Mouse (Mus musculus) hindbrain, embryonic 12.5 days (tissue): ENCODE results near the gene Smg8. TPM values are rescaled to one million over a fixed set of nuclear protein-coding genes. Genes with fewer than 3 reads are reported as not detected.
"Not testable (repeated sequence)": the region's sequence is repeated elsewhere in the genome, so short reads cannot be mapped to it uniquely, and the experiment has no call there.

ENCODE experiments used
- ATAC-seq: fragments of 200-750 bp; cut with Nextera tagmentation; 2 replicates; pipeline ENCODE4 v1.8.0; 2017; ENCODE audit warnings: moderate TSS enrichment; ENCODE audit not compliant: low FRiP score
- H3K27ac ChIP-seq: fragments of 300-500 bp; sonication (generic); 2 replicates; pipeline ENCODE4 v1.5.1; 2016; ENCODE audit warnings: mild to moderate bottlenecking
- H3K27me3 ChIP-seq: fragments of 300-500 bp; sonication (generic); 2 replicates; pipeline ENCODE4 v1.6.1; 2016; ENCODE audit warnings: mild to moderate bottlenecking
- H3K36me3 ChIP-seq: fragments of 300-500 bp; sonication (generic); 2 replicates; pipeline ENCODE4 v1.6.1; 2016; ENCODE audit warnings: mild to moderate bottlenecking
- H3K4me1 ChIP-seq: fragments of 300-500 bp; sonication (generic); 2 replicates; pipeline ENCODE4 v1.6.1; 2016
- H3K4me2 ChIP-seq: fragments of 300-500 bp; sonication (generic); replicated peaks from 2 replicates; pipeline ENCODE4 v1.6.1; 2016; ENCODE audit warnings: mild to moderate bottlenecking
- H3K4me3 ChIP-seq: fragments of 300-500 bp; sonication (generic); 2 replicates; pipeline ENCODE4 v1.5.1; 2016; ENCODE audit warnings: mild to moderate bottlenecking
- H3K9ac ChIP-seq: fragments of 300-500 bp; sonication (generic); 2 replicates; pipeline ENCODE4 v1.6.1; 2016; ENCODE audit warnings: mild to moderate bottlenecking, moderate library complexity
- H3K9me3 ChIP-seq: fragments of 300-500 bp; sonication (generic); replicated peaks from 2 replicates; pipeline ENCODE4 v1.6.1; 2016; ENCODE audit warnings: mild to moderate bottlenecking
- WGBS: fragments of 180-500 bp; shearing (Covaris S2); methylation state at CpG from one replicate; pipeline ENCODE4 v1.1.7; 2016; 5-methylcytosine and 5-hydroxymethylcytosine counted together
- polyA plus RNA-seq: library from polyadenylated mRNA; unstranded; fragments of >200 nt; fragmentation: Nextera tagmentation; extraction: Ambion mirVana; gene quantifications from 2 replicates; pipeline ENCODE4 v1.2.1, GENCODE M21; 2016

The Smg8 gene
- polyA plus RNA-seq, 1 experiment from 2014 or later = 24.2 TPM

DNA sequence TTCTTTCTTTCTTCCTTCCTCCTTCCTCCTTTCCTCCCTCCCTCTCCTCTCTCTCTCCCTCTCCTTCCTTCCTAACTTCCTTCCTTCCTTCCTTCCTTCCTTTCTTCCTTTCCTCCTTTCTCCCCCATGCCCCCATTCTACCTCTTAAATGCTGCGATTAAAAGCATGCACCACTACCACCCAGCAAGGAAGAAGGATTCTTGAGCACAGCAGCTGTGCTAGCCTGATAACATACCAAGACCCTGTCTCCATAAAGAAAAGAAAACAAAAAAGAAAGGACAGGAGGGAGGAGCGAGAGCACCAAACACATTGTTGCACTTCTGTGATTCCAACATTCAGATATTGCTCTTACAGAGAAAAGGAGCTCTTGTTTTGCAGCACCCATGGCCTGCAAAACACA, 568 bp upstream of the Smg8 start:
- no peak overlapping the region for H3K27ac ChIP-seq
- no peaks in the 10 kb centered on the region for H3K27me3 ChIP-seq
- peak overlapping the region; percentile 92; the same call in 1 of the 2 replicates for H3K9ac ChIP-seq
- H3K4me3 ChIP-seq = peak overlapping the region; percentile 94; the same call in 1 of the 2 replicates
- H3K36me3 ChIP-seq = peaks cover 44% of the 10 kb centered on the region
- 73% methylated on average over 2 of the region's 2 CpGs for WGBS
- H3K4me2 ChIP-seq = peak overlapping the region; percentile 94
- H3K9me3 ChIP-seq = no peaks in the 10 kb centered on the region
- peaks cover 26% of the 10 kb centered on the region for H3K4me1 ChIP-seq
- ATAC-seq = no peak

DNA sequence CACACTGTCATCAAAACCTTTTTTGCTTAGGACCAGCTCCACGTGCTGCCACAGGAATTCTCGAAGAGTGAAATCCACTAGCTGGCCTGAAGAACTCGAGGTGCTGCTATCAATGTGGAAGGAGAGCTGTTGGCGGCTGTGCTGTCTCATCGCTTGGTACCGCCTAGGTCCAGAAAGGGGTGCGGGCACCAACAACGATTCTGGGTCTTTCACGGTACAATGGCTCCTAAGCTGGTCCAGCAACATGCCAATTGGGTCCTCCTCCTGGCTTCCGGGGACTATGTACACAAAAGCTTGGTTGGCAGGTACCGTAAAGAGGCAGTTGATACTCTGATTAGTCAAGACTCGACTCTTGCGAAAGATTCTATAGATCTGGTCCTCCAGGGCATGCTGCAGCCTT, 1.1 kb downstream of the Smg8 start:
- H3K4me1 ChIP-seq = peaks cover 26% of the 10 kb centered on the region
- no peak overlapping the region for H3K27ac ChIP-seq
- no peak for ATAC-seq
- H3K36me3 ChIP-seq = peaks cover 44% of the 10 kb centered on the region
- peak overlapping the region; percentile 92; the same call in 1 of the 2 replicates for H3K9ac ChIP-seq
- 92% methylated on average over 13 of the region's 13 CpGs for WGBS
- peak overlapping the region; percentile 94 for H3K4me2 ChIP-seq
- H3K4me3 ChIP-seq = peak overlapping the region; percentile 94
- H3K9me3 ChIP-seq = no peaks in the 10 kb centered on the region
- H3K27me3 ChIP-seq = no peaks in the 10 kb centered on the region

DNA sequence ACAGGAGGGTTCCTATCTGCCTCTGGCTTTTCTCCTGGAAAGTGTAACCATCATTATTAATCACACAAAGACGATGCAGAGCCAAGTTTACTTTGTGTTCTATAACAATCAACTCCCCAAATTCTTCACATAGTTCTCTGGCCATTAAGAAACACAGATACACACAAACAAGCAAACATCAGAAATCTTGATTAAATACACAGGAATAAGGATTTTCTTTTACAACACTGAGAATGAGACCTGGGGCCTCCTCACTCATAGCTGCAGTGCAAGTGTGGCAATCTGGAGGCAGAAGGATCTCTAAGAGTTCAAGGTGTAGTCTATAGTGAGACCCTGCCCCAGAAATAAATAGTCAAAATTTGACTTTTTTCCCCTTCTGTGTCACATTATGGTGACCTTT, 2.9 kb downstream of the Smg8 start:
- no peak overlapping the region for H3K4me3 ChIP-seq
- no peak overlapping the region for H3K27ac ChIP-seq
- ATAC-seq = no peak
- no peak overlapping the region for H3K4me2 ChIP-seq
- H3K27me3 ChIP-seq = no peaks in the 10 kb centered on the region
- peaks cover 26% of the 10 kb centered on the region for H3K4me1 ChIP-seq
- peaks cover 49% of the 10 kb centered on the region for H3K36me3 ChIP-seq
- WGBS = 76% methylated on average over 1 of the region's 1 CpGs
- H3K9ac ChIP-seq = no peak overlapping the region
- no peaks in the 10 kb centered on the region for H3K9me3 ChIP-seq

DNA sequence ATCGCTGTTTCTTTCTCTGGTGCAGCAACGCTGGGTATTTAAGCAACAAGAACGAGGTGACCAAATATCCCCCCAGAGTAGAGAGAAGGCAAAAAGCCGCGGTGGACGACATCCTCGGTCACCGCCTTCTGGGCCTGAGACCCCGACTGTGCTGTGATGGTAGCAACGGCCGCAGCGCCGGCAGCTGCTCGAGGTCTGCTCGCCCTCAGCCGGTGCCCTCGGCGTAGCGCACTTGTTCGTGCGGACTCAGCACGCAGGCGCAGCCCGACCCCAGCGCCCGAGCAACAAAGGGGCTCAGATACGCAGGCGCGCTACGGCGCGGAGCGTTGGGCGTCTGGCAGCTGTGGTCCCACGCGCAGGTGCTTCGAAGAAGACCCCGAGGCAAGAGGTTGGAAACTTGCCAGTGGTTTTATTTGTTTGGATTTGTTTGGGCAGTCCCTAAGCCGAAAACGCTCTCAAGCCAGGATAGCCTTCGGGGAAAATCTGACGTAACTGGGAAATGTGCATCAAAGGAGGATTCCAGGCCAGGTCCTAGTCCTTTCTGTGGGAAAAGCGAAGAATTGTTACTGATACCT, 12.6 kb downstream of the Smg8 start, which contains the start of gene Gdpd1:
TSS of gene Gdpd1 (minus strand) at position 197 of the 575 bp plus-strand sequence.
- Histone ChIP-seq H3K4me1 (peaks cover 24% of the 10 kb centered on the region), H3K9ac (peak within 1 kb of the TSS; percentile 90), H3K36me3 (peaks cover 15% of the 10 kb centered on the region), H3K27ac (peak within 1 kb of the TSS; percentile 98), H3K27me3 (no peaks in the 10 kb centered on the region), H3K9me3 (no peaks in the 10 kb centered on the region), H3K4me3 (peak within 1 kb of the TSS; percentile 69), H3K4me2 (peak within 1 kb of the TSS; percentile 62)
- ATAC-seq = peak; percentile 96
- WGBS = 1% methylated on average over 43 of the region's 43 CpGs

DNA sequence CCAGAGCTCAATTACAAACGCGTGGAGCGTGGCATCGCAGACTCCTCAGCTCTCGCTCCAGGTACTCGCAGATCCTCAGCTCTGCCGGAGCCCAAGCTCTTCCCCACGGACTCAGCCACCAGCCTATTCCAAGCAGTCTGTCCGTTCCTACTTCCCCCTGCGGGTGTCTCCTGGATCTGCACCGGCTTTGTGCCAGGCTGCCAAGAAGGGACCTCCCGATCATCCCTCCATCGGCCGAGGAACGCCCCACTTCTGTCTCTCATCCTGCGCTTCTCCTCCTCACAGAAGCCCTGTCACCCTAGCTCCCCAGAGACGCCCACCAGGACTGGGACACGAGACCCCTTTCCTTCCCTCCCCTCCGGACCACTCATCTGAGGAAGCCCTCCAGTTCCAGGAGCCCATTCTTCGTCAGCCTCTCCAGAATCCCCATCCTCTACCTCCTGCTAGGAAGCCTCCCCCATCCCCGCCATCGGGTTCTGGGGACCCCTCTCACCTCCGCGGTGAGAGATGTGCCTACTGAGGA, 13.2 kb downstream of the Smg8 start:
- Histone ChIP-seq H3K27ac (peak overlapping the region; percentile 98), H3K4me3 (peak overlapping the region; percentile 69), H3K9me3 (no peaks in the 10 kb centered on the region), H3K27me3 (no peaks in the 10 kb centered on the region), H3K4me2 (peak overlapping the region; percentile 62), H3K9ac (peak overlapping the region; percentile 90), H3K4me1 (peaks cover 24% of the 10 kb centered on the region), H3K36me3 (peaks cover 15% of the 10 kb centered on the region)
- under 1% methylated on average over 24 of the region's 24 CpGs for WGBS
- ATAC-seq = peak; percentile 84

DNA sequence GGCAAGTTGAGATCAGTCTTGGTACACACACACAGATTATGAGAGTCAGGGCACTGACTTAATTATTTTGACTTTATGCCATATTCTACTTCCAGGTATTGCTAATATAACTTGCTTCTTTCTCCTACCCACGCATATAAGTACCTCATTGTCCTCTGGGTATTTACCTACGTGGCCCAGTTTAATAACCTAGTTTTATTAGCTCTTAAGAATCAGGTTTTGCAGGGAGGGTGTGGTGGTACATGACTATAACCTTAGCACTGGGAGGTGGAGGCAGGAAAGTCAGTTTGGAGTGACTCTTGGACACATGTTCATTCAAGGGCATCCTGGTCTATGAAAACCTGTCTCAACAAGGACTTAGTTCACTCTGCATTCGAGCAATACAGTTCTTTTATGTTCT, 24.5 kb downstream of the Smg8 start:
- Histone ChIP-seq H3K4me2 (no peak overlapping the region), H3K36me3 (peaks cover 48% of the 10 kb centered on the region), H3K27ac (no peak overlapping the region), H3K4me3 (no peak overlapping the region), H3K27me3 (no peaks in the 10 kb centered on the region), H3K9me3 (no peaks in the 10 kb centered on the region), H3K9ac (no peak overlapping the region), H3K4me1 (no peaks in the 10 kb centered on the region)
- ATAC-seq = no peak
- 71% methylated on average over 3 of the region's 3 CpGs for WGBS

DNA sequence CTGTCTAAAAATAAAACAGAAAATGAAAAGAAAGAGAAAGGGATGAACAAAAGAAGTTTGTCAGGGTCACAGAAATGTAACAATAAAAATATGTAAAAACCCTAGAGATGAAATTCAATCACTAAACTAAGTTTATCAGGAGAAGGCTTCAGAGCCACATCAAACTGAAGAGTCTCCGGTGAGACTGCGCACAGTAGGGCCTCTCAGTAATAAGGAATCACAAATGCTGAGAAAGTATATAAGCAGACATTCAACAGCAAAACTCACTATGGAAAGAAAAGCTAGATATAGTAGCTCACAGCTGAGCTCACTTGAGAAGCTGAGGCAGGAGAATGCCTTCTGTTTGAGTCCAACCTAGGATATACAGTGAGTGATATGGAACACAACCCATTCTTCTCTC, 26.2 kb downstream of the Smg8 start:
- Histone ChIP-seq H3K9ac (no peak overlapping the region), H3K36me3 (peaks cover 63% of the 10 kb centered on the region)

DNA sequence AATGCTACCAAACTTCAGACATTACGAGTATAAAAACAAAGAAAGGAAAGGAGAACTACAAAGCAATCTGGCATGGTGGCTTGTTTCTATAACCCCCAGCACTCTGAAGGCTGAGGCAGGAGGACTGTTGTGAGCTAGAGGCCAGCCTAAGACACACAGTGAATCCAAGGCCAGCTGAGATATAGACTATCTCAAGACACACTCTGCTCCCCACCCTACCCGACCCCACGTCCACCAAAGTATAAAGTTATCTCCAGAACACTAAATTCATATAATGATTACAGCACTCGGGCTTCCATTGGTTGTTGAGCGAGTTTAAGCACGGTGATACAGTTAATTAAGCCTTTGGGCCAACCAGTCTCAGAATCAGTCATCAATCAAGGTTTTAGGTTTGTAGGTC, 30.3 kb downstream of the Smg8 start:
- 96% methylated on average over 6 of the region's 6 CpGs for whole genome bisulfite sequencing
- Histone ChIP-seq H3K36me3 (peaks cover 71% of the 10 kb centered on the region), H3K4me2 (no peak overlapping the region), H3K27ac (no peak overlapping the region), H3K9me3 (no peaks in the 10 kb centered on the region), H3K4me3 (no peak overlapping the region), H3K4me1 (no peaks in the 10 kb centered on the region), H3K27me3 (no peaks in the 10 kb centered on the region), H3K9ac (no peak overlapping the region)
- ATAC-seq = no peak

More for the DNA sequence above, 26.2 kb downstream of the Smg8 start:
- no peaks in the 10 kb centered on the region for H3K9me3 ChIP-seq
- H3K4me3 ChIP-seq = no peak overlapping the region
- WGBS = 96% methylated on average over 2 of the region's 2 CpGs
- ATAC-seq = no peak
- H3K4me1 ChIP-seq = no peaks in the 10 kb centered on the region
- H3K27ac ChIP-seq = no peak overlapping the region
- H3K27me3 ChIP-seq = no peaks in the 10 kb centered on the region
- H3K4me2 ChIP-seq = no peak overlapping the region

DNA sequence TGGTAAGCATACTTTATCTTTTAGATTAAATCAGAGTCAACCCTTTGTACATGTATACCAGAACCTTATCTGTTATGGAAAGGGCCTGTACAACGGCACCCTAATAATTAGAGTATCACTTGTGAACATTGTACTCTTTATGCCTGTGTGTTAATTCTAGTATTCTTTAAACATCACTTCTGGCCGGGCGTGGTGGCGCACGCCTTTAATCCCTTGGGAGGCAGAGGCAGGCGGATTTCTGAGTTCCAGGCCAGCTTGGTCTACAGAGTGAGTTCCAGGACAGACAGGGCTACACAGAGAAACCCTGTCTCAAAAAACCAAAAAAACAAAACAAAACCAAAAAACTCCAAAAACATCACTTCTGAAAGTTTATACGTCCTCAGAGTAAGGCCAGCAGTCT, 37.7 kb downstream of the Smg8 start:
- H3K4me1 ChIP-seq, H3K27ac ChIP-seq, H3K4me2 ChIP-seq, ATAC-seq, H3K27me3 ChIP-seq, H3K9me3 ChIP-seq, H3K4me3 ChIP-seq, H3K9ac ChIP-seq: not testable (repeated sequence)
- H3K36me3 ChIP-seq = peaks cover 72% of the 10 kb centered on the region
- WGBS = 97% methylated on average over 7 of the region's 7 CpGs

DNA sequence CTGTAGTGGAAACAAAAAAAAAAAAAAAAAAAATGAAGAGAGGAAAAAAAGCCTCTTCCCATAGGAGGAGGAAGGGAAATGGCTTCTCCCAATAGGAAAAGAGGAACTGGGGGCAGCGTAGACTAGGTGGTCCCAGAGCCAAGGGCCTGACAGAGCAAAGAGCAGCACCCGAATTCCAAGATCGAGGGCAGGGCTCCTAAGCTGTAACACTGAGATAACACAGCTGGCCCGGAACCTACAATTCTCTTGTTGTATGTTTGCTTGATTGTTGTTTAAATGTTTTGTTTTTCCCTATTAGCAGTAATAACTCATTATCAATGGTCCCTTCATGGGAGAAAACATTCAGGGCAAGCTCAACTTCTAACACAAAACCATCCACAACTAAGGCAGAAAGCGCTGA, 39.6 kb downstream of the Smg8 start:
- no peak for ATAC-seq
- Histone ChIP-seq H3K9ac (no peak overlapping the region), H3K9me3 (no peaks in the 10 kb centered on the region), H3K4me3 (no peak overlapping the region), H3K4me1 (no peaks in the 10 kb centered on the region), H3K27me3 (no peaks in the 10 kb centered on the region), H3K36me3 (peaks cover 71% of the 10 kb centered on the region), H3K27ac (no peak overlapping the region), H3K4me2 (no peak overlapping the region)
- WGBS = 92% methylated on average over 5 of the region's 5 CpGs

DNA sequence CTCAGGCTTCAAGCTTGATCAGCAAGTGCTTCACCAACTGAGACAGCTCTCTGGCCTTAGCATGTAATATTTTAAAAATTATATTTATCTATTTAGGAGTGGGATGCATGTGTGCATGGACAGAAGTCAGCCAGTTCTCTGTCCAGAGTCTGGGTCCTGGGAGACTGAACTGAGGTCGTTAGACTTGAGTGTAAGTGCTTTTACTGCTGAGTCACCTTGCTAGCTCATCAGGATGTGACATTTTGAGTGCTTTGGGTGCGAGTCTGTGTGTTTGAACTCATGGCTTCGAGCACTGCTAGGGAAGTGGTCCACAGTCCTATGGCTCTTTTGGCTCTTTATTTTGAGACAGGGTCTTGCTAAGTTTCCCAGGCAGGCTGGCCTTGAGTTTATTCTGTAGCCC, 43.5 kb downstream of the Smg8 start:
- WGBS = 90% methylated on average over 3 of the region's 3 CpGs
- no peak for ATAC-seq
- peaks cover 76% of the 10 kb centered on the region for H3K36me3 ChIP-seq

DNA sequence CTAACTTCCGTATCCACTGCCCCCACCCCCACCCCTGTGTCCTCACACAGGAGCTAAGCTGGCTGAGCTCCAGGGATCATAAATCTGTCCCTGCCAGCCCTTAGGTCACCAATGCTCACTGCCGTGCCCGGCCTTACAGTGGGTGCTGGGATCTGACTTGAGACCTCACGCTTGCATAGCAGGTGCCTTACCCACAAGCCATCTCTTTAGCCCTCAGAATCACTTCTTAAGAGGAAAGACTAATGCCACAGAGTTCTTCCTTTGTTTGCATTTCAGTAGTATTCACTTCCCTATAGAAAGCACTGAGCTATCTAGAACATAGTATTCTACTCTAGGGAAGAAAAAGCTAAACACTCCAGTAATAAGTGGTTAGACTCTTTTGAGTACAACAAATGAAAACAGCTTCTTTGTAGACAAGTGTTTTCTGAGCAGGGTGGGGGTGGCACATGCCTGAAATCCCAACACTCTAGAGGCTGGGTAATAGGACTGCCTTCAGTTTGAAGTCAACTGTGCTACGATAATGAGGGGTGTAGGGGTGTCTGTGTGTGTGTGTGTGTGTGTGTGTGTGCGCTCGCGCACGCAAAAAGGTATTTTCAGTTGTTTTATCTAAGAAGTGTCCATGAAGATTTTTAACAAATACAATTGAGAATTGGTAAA, 47.1 kb downstream of the Smg8 start:
- Histone ChIP-seq H3K4me3 (no peak overlapping the region), H3K4me1 (no peaks in the 10 kb centered on the region), H3K9ac (no peak overlapping the region), H3K27ac (no peak overlapping the region), H3K36me3 (peaks cover 82% of the 10 kb centered on the region), H3K27me3 (no peaks in the 10 kb centered on the region), H3K9me3 (no peaks in the 10 kb centered on the region), H3K4me2 (no peak overlapping the region)
- whole genome bisulfite sequencing = 90% methylated on average over 9 of the region's 9 CpGs
- no peak for ATAC-seq

More for the DNA sequence above, 43.5 kb downstream of the Smg8 start:
- Histone ChIP-seq H3K27me3 (no peaks in the 10 kb centered on the region), H3K4me3 (no peak overlapping the region), H3K9ac (no peak overlapping the region), H3K4me1 (no peaks in the 10 kb centered on the region), H3K27ac (no peak overlapping the region), H3K4me2 (no peak overlapping the region), H3K9me3 (no peaks in the 10 kb centered on the region)

DNA sequence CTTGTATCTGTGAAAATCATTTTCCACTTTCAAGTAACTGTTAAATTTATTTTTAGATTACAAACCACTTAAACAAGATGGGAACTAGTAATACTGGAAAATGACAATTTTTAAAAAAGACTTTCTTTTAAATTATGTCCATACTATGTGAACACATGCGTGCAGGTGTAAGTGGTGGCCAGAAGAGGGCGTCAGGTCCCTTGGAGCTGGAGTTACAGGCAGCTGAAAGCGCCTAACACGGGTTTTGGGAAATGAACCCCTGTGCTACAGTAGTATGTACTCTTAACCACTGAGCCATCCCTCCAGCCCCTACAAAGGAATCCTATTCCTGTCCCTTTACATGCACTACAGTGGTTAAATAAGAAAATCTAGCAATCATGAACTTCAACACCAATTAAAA, 50.4 kb downstream of the Smg8 start:
- Histone ChIP-seq H3K9me3 (no peaks in the 10 kb centered on the region), H3K36me3 (peaks cover 77% of the 10 kb centered on the region), H3K9ac (no peak overlapping the region), H3K4me3 (no peak overlapping the region), H3K27me3 (no peaks in the 10 kb centered on the region), H3K27ac (no peak overlapping the region), H3K4me1 (no peaks in the 10 kb centered on the region), H3K4me2 (no peak overlapping the region)
- WGBS = 74% methylated on average over 4 of the region's 4 CpGs
- no peak for ATAC-seq
